Mouse (Mus musculus) heart, adult 2 months (tissue): ENCODE data around the gene Abhd17b. TPM values are rescaled to one million over a fixed set of nuclear protein-coding genes. Genes with fewer than 3 reads are reported as not detected.
A peak's percentile ranks its signal among the peaks of the same experiment; 100 is the strongest.

Experiments used
- DNase-seq, 2 experiments: peaks; one replicate each; pipeline ENCODE4 v3.0.0; 2021
- H3K27ac ChIP-seq: fragments of 200-600 bp; 2 replicates; pipeline ENCODE4 v1.8.1; 2022
- H3K27me3 ChIP-seq: fragments of 200-500 bp; 2 replicates; pipeline ENCODE4 v1.6.1; 2012; ENCODE audit warnings: mild to moderate bottlenecking, low read length, inconsistent platforms, mixed read lengths; ENCODE audit not compliant: control insufficient read depth, insufficient read depth
- H3K36me3 ChIP-seq: fragments of 200-500 bp; 2 replicates; pipeline ENCODE4 v1.6.1; 2012; ENCODE audit warnings: low read length, inconsistent platforms; ENCODE audit not compliant: control insufficient read depth, insufficient read depth
- H3K4me1 ChIP-seq: fragments of 200-500 bp; 2 replicates; pipeline ENCODE4 v1.6.1; 2011; ENCODE audit warnings: low read length; ENCODE audit not compliant: control insufficient read depth, insufficient read depth
- H3K4me3 ChIP-seq: fragments of 200-600 bp; 2 replicates; pipeline ENCODE4 v1.8.1; 2022
- H3K79me2 ChIP-seq: fragments of 200-500 bp; replicated peaks from 2 replicates; pipeline ENCODE4 v1.6.1; 2012; ENCODE audit warnings: mild to moderate bottlenecking, inconsistent platforms, low read length, moderate library complexity, mixed read lengths; ENCODE audit not compliant: control insufficient read depth, insufficient read depth
- H3K9ac ChIP-seq: fragments of 200-500 bp; 2 replicates; pipeline ENCODE4 v1.6.1; 2012; ENCODE audit warnings: low read depth, mild to moderate bottlenecking, control low read depth, inconsistent platforms, low read length, mixed read lengths
- CTCF ChIP-seq: fragments of 200-600 bp; IDR thresholded peaks from 2 replicates; pipeline ENCODE4 v1.8.1; 2022; ENCODE audit warnings: antibody characterized with exemption, mild to moderate bottlenecking, moderate library complexity
- EP300 ChIP-seq: fragments of 200-500 bp; IDR thresholded peaks from 2 replicates; pipeline ENCODE4 v1.6.1; 2011; ENCODE audit warnings: low read depth, low read length, control low read depth; ENCODE audit not compliant: insufficient read depth
- POLR2A ChIP-seq: fragments of 200-500 bp; IDR thresholded peaks from 2 replicates; pipeline ENCODE4 v1.6.1; 2011; ENCODE audit warnings: mild to moderate bottlenecking, low read depth, low read length, control low read depth; ENCODE audit not compliant: insufficient read depth
- WGBS: fragments of 180-500 bp; shearing (Covaris S2); methylation state at CpG from one replicate; pipeline ENCODE4 v1.1.7; 2018; 5-methylcytosine and 5-hydroxymethylcytosine counted together
- intact Hi-C: fragments of 180-260 bp; cut with DNase I; formaldehyde crosslinking; loops from one replicate; pipeline ENCODE4 v1.15.1; 2025
- long read RNA-seq: library from polyadenylated mRNA; stranded (forward); transcript quantifications from one replicate; pipeline ENCODE4 v2.0.0, GENCODE M21; 2021
- polyA plus RNA-seq: library from polyadenylated mRNA; depleted of rRNA; stranded (reverse); fragments of >200 nt; gene quantifications from 2 replicates; pipeline ENCODE4 v1.2.3, GENCODE M21; 2012; rRNA removed
- total RNA-seq, 2 experiments: library from RNA; stranded (reverse); gene quantifications; 2 replicates each; pipeline ENCODE4 v1.2.3; 2021

The Abhd17b gene
- total RNA-seq (10 to 100 TPM; 10.6 to 13.8 TPM), polyA plus RNA-seq (3.4 and 7.7 TPM in 2 replicates)
- long read RNA-seq, transcript Abhd17b-201 (4 exons, 2,259 nt), result major isoform, 10 of 10 reads
- long read RNA-seq, partial matches to known transcripts, result 0 of 10 reads
- long read RNA-seq, other reads (novel, unspliced or antisense), result 0 of 10 reads

GRCm38 (mm10) chr19:21653172-21653981 is at the start of gene Abhd17b:
Gene Abhd17b, plus strand, starts transcription at chr19:21653185.
- peaks cover 9% of the 10 kb centered on the region for H3K36me3 ChIP-seq
- TF ChIP-seq EP300 (no peak), CTCF (peak; percentile 60)
- H3K9ac ChIP-seq, result peak within 1 kb of the TSS; percentile 97
- peaks cover 12% of the 10 kb centered on the region for H3K79me2 ChIP-seq
- H3K27me3 ChIP-seq, result no peaks in the 10 kb centered on the region
- H3K4me1 ChIP-seq, result peaks cover 8% of the 10 kb centered on the region
- peak within 1 kb of the TSS; percentile 91 for H3K27ac ChIP-seq
- intact Hi-C loops, result loop anchor here (5.0 to 10.0 kb wide), 3 partner anchors 81 to 279 kb away; no protein-coding TSS in a partner anchor
- peak in 1 of 2 experiments; percentile 77 for DNase-seq
- under 1% methylated on average over 100 of the region's 105 CpGs for WGBS
- peak within 1 kb of the TSS; percentile 95 for H3K4me3 ChIP-seq

- no peak overlapping the region for H3K9ac ChIP-seq
- H3K4me1 ChIP-seq, result peaks cover 3% of the 10 kb centered on the region; the same call in 1 of the 2 replicates
- no peak overlapping the region for H3K4me3 ChIP-seq
- no peaks in the 10 kb centered on the region for H3K36me3 ChIP-seq
- DNase-seq, result peak in 1 of 2 experiments; percentile 28
- H3K27me3 ChIP-seq, result no peaks in the 10 kb centered on the region
- 19% methylated on average over 3 of the region's 3 CpGs for WGBS
- no peak overlapping the region for H3K27ac ChIP-seq
- H3K79me2 ChIP-seq, result no peaks in the 10 kb centered on the region
- TF ChIP-seq CTCF, result no peak
- TF ChIP-seq EP300, result no peak
- no peak for TF ChIP-seq POLR2A
- intact Hi-C loops, result no loop called here
Measured at GRCm38 (mm10) chr19:21603836-21604235, 49.1 kb upstream of the Abhd17b start.

GRCm38 (mm10) chr19:21605294-21605693 is 47.7 kb upstream of the Abhd17b start:
- Histone ChIP-seq H3K27me3 (no peaks in the 10 kb centered on the region), H3K79me2 (no peaks in the 10 kb centered on the region), H3K4me3 (no peak overlapping the region), H3K27ac (no peak overlapping the region), H3K4me1 (peaks cover 3% of the 10 kb centered on the region; the same call in 1 of the 2 replicates), H3K36me3 (no peaks in the 10 kb centered on the region), H3K9ac (no peak overlapping the region)
- intact Hi-C loops, result no loop called here
- no peak for DNase-seq
- WGBS, result 86% methylated on average over 3 of the region's 3 CpGs
- TF ChIP-seq EP300 (no peak), POLR2A (no peak), CTCF (no peak)

- no peak overlapping the region for H3K4me3 ChIP-seq
- no peak for DNase-seq
- WGBS, result 76% methylated on average over 6 of the region's 6 CpGs
- no peaks in the 10 kb centered on the region for H3K4me1 ChIP-seq
- intact Hi-C loops, result no loop called here
- no peaks in the 10 kb centered on the region; the same call in none of the 2 replicates for H3K79me2 ChIP-seq
- TF ChIP-seq EP300, result no peak
- no peak overlapping the region for H3K9ac ChIP-seq
- H3K36me3 ChIP-seq, result no peaks in the 10 kb centered on the region
- H3K27me3 ChIP-seq, result no peaks in the 10 kb centered on the region
- no peak overlapping the region for H3K27ac ChIP-seq
Measured at GRCm38 (mm10) chr19:21610240-21610639, 42.7 kb upstream of the Abhd17b start.

- WGBS, result 83% methylated on average over 6 of the region's 6 CpGs
- Histone ChIP-seq H3K9ac (no peak overlapping the region), H3K27me3 (no peaks in the 10 kb centered on the region), H3K27ac (no peak overlapping the region), H3K79me2 (no peaks in the 10 kb centered on the region; the same call in none of the 2 replicates), H3K4me3 (no peak overlapping the region), H3K4me1 (no peaks in the 10 kb centered on the region), H3K36me3 (no peaks in the 10 kb centered on the region)
- TF ChIP-seq CTCF (no peak), POLR2A (no peak), EP300 (no peak)
- no peak for DNase-seq
- intact Hi-C loops, result no loop called here
Measured at GRCm38 (mm10) chr19:21611297-21611696, 41.7 kb upstream of the Abhd17b start.
